Mouse (Mus musculus) hindbrain, postnatal 0 days (tissue): ENCODE data around the gene Tirap. TPM values are rescaled to one million over a fixed set of nuclear protein-coding genes. Genes with fewer than 3 reads are reported as not detected.

ENCODE experiments used
- ATAC-seq: fragments of 200-750 bp; cut with Nextera tagmentation; 2 replicates; pipeline ENCODE4 v1.8.0; 2017; ENCODE audit warnings: mild to moderate bottlenecking, moderate TSS enrichment, moderate library complexity
- DNase-seq: peaks from one replicate; pipeline ENCODE4 v3.0.0-alpha.2; 2015; ENCODE audit warnings: low spot score
- H3K27ac ChIP-seq: fragments of 300-500 bp; sonication (generic); 2 replicates; pipeline ENCODE4 v1.5.1; 2014; ENCODE audit warnings: mild to moderate bottlenecking
- H3K27me3 ChIP-seq: fragments of 300-500 bp; sonication (generic); 2 replicates; pipeline ENCODE4 v1.6.1; 2014; ENCODE audit warnings: low read length, mixed read lengths; ENCODE audit not compliant: insufficient read depth
- H3K36me3 ChIP-seq: fragments of 300-500 bp; sonication (generic); 2 replicates; pipeline ENCODE4 v1.6.1; 2014; ENCODE audit warnings: low read length, mixed read lengths; ENCODE audit not compliant: insufficient read depth
- H3K4me1 ChIP-seq: fragments of 300-500 bp; sonication (generic); 2 replicates; pipeline ENCODE4 v1.6.1; 2014; ENCODE audit warnings: antibody characterized with exemption, low read length, mixed read lengths; ENCODE audit not compliant: insufficient read depth
- H3K4me2 ChIP-seq: fragments of 300-500 bp; sonication (generic); 2 replicates; pipeline ENCODE4 v1.6.1; 2014; ENCODE audit warnings: low read depth, mild to moderate bottlenecking, low read length, moderate library complexity, mixed read lengths
- H3K4me3 ChIP-seq: fragments of 300-500 bp; sonication (generic); 2 replicates; pipeline ENCODE4 v1.5.1; 2014; ENCODE audit warnings: low read length
- H3K9ac ChIP-seq: fragments of 300-500 bp; sonication (generic); replicated peaks from 2 replicates; pipeline ENCODE4 v1.6.1; 2014; ENCODE audit warnings: mild to moderate bottlenecking, low read length, moderate library complexity, mixed read lengths
- H3K9me3 ChIP-seq: fragments of 300-500 bp; sonication (generic); 2 replicates; pipeline ENCODE4 v1.6.1; 2016; ENCODE audit warnings: low read length, mixed read lengths
- CTCF ChIP-seq: IDR thresholded peaks from 2 replicates; pipeline ENCODE4 v1.5.1; 2016; ENCODE audit warnings: antibody characterized with exemption, control low read depth, low read depth
- WGBS: fragments of 180-500 bp; shearing (Covaris S2); extraction: QIAGEN DNeasy Blood & Tissue Kit; methylation state at CpG from one replicate; pipeline ENCODE4 v1.1.7; 2014; 5-methylcytosine and 5-hydroxymethylcytosine counted together
- polyA plus RNA-seq: library from polyadenylated mRNA; unstranded; fragments of >200 nt; fragmentation: Nextera tagmentation; extraction: Ambion mirVana; gene quantifications from 2 replicates; pipeline ENCODE4 v1.2.1, GENCODE M21; 2015
- total RNA-seq: library from RNA; depleted of rRNA; stranded (reverse); fragments of >200 nt; gene quantifications from 2 replicates; pipeline ENCODE4 v1.2.3, GENCODE M21; 2014

Tirap gene
- total and polyA plus RNA-seq, 2 experiments from 2014 or later = 2.8 to 3.4 TPM

DNA sequence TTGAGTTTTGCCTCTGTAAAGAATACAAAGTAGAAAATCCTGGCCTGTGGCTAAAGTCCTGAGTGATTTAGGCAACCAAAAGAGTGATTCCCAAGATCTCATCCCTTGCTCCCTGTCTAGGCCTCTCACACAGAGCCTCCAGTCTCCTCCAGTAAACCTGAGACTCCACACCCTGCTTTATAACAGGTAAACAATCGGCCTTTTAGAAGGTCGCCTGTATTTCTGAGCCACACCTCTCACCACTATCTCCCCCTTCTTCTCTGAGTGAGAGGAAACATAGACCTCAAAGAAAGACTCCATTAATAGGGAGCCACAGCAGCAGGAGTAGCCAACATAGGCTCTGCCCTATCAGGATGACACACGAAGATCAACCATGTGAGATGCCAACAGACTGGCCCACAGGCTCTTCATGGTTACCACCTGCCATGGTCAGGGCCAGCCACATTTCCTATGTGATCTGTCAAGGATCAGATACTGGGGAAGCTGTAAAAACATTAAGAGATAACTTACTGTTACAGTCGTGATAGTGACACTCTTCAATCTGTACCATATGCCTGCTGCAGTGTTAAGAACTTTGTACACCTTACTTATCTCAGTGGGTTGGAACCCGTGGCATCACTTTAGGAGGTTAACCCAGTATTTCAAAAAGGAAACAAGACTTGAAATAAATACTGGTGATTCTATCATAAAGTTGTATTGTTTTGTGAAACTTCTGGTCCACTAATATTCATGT lies 35.8 kb downstream of the Tirap start:
- no peaks in the 10 kb centered on the region for H3K9me3 ChIP-seq
- H3K27me3 ChIP-seq = no peaks in the 10 kb centered on the region
- H3K27ac ChIP-seq = no peak overlapping the region
- H3K36me3 ChIP-seq = no peaks in the 10 kb centered on the region
- no peak overlapping the region for H3K4me3 ChIP-seq
- no peaks in the 10 kb centered on the region for H3K4me1 ChIP-seq
- TF ChIP-seq CTCF = no peak
- no peak overlapping the region for H3K4me2 ChIP-seq
- no peak overlapping the region for H3K9ac ChIP-seq
- no peak for DNase-seq
- no peak for ATAC-seq
- 93% methylated on average over 5 of the region's 5 CpGs for WGBS

DNA sequence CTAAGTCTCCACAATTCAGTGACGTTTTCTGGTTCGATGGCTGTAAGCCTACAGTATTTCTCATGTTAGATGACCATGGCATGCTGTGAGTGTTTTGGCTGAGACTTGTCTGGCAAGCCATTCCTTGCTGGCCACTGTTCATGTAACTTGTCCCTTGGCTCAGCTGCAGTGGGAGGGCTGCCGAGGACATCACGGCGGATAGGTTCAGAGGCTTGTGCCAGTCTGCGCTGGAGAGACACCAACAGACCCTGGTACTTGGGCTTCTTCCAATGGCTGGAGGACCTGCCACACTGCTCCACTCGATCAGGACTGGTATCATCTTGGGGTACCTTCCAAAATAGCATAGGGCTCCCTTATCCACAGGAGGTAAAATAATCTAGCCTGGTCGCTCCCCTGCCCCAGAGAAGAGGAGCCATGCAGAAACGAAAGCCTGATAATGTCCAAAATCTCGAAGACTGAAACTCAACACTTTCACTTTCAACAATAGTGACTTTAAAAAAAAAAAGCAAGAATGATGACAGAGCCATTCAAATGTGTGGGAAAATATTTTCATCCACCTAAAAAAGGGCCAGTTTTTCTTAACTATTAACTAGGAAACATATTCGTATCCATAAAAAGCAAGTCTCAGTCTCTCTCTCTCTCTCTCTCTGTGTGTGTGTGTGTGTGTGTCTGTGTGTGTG lies 36.9 kb downstream of the Tirap start:
- Histone ChIP-seq H3K4me3 (no peak overlapping the region), H3K9ac (no peak overlapping the region), H3K4me1 (no peaks in the 10 kb centered on the region), H3K27me3 (no peaks in the 10 kb centered on the region), H3K9me3 (no peaks in the 10 kb centered on the region), H3K27ac (no peak overlapping the region), H3K36me3 (no peaks in the 10 kb centered on the region), H3K4me2 (peak overlapping the region; percentile 14; the same call in 1 of the 2 replicates)
- ATAC-seq (peak; percentile 75), DNase-seq (peak; percentile 79)
- no peak for TF ChIP-seq CTCF
- 61% methylated on average over 11 of the region's 11 CpGs for WGBS

DNA sequence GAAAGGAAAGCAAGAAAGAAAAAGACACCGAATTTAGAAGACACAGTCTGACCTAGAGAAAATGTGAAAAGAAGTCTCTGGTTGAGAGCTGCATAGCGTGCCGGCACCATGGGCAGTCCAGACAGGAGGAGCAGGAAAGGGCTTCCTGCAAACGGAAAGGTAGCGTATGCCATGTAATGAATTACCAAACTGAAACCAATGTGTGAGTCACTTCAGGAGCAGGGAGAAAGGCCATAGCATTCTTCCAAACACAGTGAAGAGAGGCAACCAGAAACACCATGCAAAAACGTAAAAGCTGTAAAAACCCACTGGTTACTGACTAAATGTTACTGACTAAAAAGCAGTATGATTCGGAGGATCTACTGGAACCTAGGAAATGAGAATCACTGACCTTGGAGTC lies 38.4 kb downstream of the Tirap start:
- DNase-seq (no peak), ATAC-seq (no peak)
- Histone ChIP-seq H3K4me3 (no peak overlapping the region), H3K9ac (no peak overlapping the region), H3K4me1 (no peaks in the 10 kb centered on the region), H3K27me3 (no peaks in the 10 kb centered on the region), H3K36me3 (no peaks in the 10 kb centered on the region), H3K4me2 (no peak overlapping the region), H3K9me3 (no peaks in the 10 kb centered on the region), H3K27ac (no peak overlapping the region)
- 86% methylated on average over 7 of the region's 7 CpGs for WGBS
- TF ChIP-seq CTCF = no peak

DNA sequence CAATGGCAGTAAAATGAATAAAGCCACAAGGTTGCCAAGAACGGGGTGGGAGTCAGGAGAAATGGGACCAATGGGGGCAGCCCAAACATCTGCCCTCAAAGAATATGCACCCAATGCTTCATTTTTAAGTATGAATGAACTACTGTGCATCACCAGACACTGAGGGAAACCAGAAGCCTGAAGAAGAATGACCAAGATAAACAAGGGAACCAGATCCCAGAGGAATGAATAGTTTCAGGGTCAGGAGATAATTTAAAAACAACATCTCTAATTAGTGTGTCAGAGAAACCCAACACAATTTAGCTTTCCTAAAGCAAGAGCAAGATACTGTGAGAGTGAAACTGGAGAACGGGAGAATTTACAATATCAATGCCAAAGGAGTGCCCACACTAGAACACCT lies 39.4 kb downstream of the Tirap start:
- Histone ChIP-seq H3K27me3 (no peaks in the 10 kb centered on the region), H3K4me3 (no peak overlapping the region), H3K27ac (no peak overlapping the region), H3K4me1 (no peaks in the 10 kb centered on the region), H3K9me3 (no peaks in the 10 kb centered on the region), H3K9ac (no peak overlapping the region), H3K4me2 (no peak overlapping the region), H3K36me3 (no peaks in the 10 kb centered on the region)
- TF ChIP-seq CTCF = no peak
- DNase-seq (no peak), ATAC-seq (no peak)
- 88% methylated on average over 2 of the region's 2 CpGs for WGBS

DNA sequence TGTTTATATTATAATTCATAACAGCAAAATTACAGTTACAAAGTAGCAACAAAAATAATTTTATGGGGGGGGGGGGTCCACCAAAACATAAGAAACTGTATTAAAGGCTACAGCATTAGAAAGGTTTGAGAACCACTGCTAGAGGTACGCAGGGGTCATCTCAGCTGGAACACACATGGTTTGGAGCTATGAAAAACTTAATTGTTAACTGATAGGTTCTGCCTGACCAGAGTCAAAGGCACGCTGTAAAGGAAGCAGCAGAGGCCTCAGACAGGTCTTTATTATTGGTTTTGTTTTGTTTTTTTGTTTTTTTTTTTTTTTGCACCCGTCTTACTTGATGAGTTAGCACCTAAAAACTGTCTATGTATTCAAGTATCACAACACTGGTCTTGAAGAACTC lies 41.6 kb downstream of the Tirap start:
- ATAC-seq (no peak), DNase-seq (no peak)
- Histone ChIP-seq H3K4me3 (no peak overlapping the region), H3K4me2 (no peak overlapping the region), H3K27ac (no peak overlapping the region), H3K27me3 (no peaks in the 10 kb centered on the region), H3K4me1 (no peaks in the 10 kb centered on the region), H3K9me3 (no peaks in the 10 kb centered on the region), H3K36me3 (no peaks in the 10 kb centered on the region), H3K9ac (no peak overlapping the region)
- 93% methylated on average over 3 of the region's 3 CpGs for WGBS
- TF ChIP-seq CTCF = no peak

DNA sequence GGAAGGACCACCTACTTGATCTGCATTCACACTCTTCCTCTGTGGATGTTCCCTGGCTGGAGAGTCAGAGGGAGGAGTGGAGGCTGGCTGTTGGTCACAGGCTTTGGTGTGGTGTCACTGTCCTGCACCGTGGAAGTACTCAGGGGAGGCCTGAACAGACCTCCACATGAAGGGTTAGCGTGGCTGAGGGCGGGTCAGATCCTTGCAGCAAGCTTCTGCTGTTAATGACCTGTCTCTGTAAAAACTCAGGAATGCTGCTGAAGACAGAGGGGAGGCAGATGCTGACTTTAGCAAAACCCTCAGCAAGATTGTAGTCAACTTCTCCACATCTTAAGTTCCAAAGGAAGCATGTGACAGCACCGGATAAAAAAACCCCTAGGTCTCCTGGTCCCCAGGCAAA lies 43.2 kb downstream of the Tirap start:
- no peaks in the 10 kb centered on the region for H3K36me3 ChIP-seq
- H3K27ac ChIP-seq = no peak overlapping the region
- no peaks in the 10 kb centered on the region for H3K27me3 ChIP-seq
- no peak for TF ChIP-seq CTCF
- DNase-seq (no peak), ATAC-seq (no peak)
- no peaks in the 10 kb centered on the region for H3K4me1 ChIP-seq
- H3K4me2 ChIP-seq = no peak overlapping the region
- no peak overlapping the region for H3K9ac ChIP-seq
- 88% methylated on average over 4 of the region's 4 CpGs for WGBS
- H3K9me3 ChIP-seq = no peaks in the 10 kb centered on the region
- no peak overlapping the region for H3K4me3 ChIP-seq
